Mouse (Mus musculus): Measurements from ENCODE around the gene Prb1. TPM values are rescaled to one million over a fixed set of nuclear protein-coding genes. Genes with fewer than 3 reads are reported as not detected.
"Not testable (repeated sequence)": the region's sequence is repeated elsewhere in the genome, so short reads cannot be mapped to it uniquely, and the experiment has no call there.

Prb1 gene
- total RNA-seq (2012; rRNA removed), result not detected in 2 replicates

GRCm38 (mm10) chr6:132210421-132210820 lies at the start of gene Prb1:
Gene Prb1, minus strand, starts transcription at chr6:132210521.
- in situ Hi-C loops (cut with MboI; ENCODE audit: low sequenced_read_pairs in 2 of 2, unreplicated experiment in 2 of 2); H3K27ac ChIP-seq (ENCODE audit: insufficient read depth, low read depth, low read length, poor library complexity, severe bottlenecking); H3K9me3 ChIP-seq (ENCODE audit: control insufficient read depth, insufficient read depth, low read depth, low read length); H3K4me3 ChIP-seq (ENCODE audit: insufficient read depth in 1 of 2, low read depth in 1 of 2, low read length in 2 of 2, poor library complexity in 1 of 2, severe bottlenecking in 1 of 2); H3K9ac ChIP-seq (ENCODE audit: insufficient read depth, low read depth, low read length, poor library complexity, severe bottlenecking); H3K4me1 ChIP-seq (ENCODE audit: control insufficient read depth in 2 of 2, insufficient read depth in 2 of 2, low read length in 2 of 2, poor library complexity in 1 of 2); H3K36me3 ChIP-seq (ENCODE audit: control insufficient read depth, insufficient read depth, low read length, poor library complexity, severe bottlenecking); DNase-seq (ENCODE audit: low read depth, low spot score): not testable (repeated sequence)

Other genes with a start within 250 kb of the Prb1 start
- not detected in 2 replicates for gene Prpmp5, start 104.2 kb upstream of the Prb1 start, total RNA-seq (2012; rRNA removed)
- gene Gm8882, start 153.6 kb upstream of the Prb1 start, total RNA-seq (2012; rRNA removed), result not detected in 2 replicates

Measured in ES-E14 (cell line).